Mouse (Mus musculus): ENCODE results near the gene Cdh23.

GRCm38 (mm10) chr10:60530633-60531032 lies 165.7 kb downstream of the Cdh23 start:
- TF ChIP-seq CTCF (IDR thresholded peaks at IDR 0.05) (no peak), EP300 (IDR thresholded peaks at IDR 0.05) (no peak)

Measured in lung, postnatal 0 days (tissue).